Mouse (Mus musculus): Measurements from ENCODE around the gene Rpn2. TPM values are rescaled to one million over a fixed set of nuclear protein-coding genes. Genes with fewer than 3 reads are reported as not detected.

The Rpn2 gene
- total and polyA plus RNA-seq, 2 experiments = 118 to 155 TPM

GRCm38 (mm10) chr2:157261930-157262329 lies 16.9 kb upstream of the Rpn2 start:
- Histone ChIP-seq H3K27me3 (ENCODE audit: control insufficient read depth, insufficient read depth, low read length) (no peaks in the 10 kb centered on the region), H3K79me2 (ENCODE audit: control insufficient read depth, insufficient read depth, low read length) (no peaks in the 10 kb centered on the region), H3K4me1 (ENCODE audit: control insufficient read depth, insufficient read depth, low read length) (no peaks in the 10 kb centered on the region), H3K4me3 (ENCODE audit: insufficient read depth, low read depth, low read length) (no peak overlapping the region), H3K9ac (ENCODE audit: low read depth, low read length) (no peak overlapping the region), H3K27ac (replicated peaks; ENCODE audit: insufficient read depth, low read depth, low read length) (no peak overlapping the region), H3K36me3 (ENCODE audit: control insufficient read depth, insufficient read depth, low read length) (no peaks in the 10 kb centered on the region)
- TF ChIP-seq POLR2A (IDR thresholded peaks at IDR 0.05; ENCODE audit: extremely low read depth, insufficient read depth, low read length) (no peak), CTCF (IDR thresholded peaks at IDR 0.05; ENCODE audit: low read depth, low read length) (no peak)
- 86% methylated on average over 5 of the region's 5 CpGs for WGBS
- no peak for DNase-seq (ENCODE audit: extremely low read depth, low read depth, low spot score)

- H3K79me2 ChIP-seq (ENCODE audit: control insufficient read depth, insufficient read depth, low read length) = no peaks in the 10 kb centered on the region
- no peak for DNase-seq (ENCODE audit: extremely low read depth, low read depth, low spot score)
- no peaks in the 10 kb centered on the region for H3K4me1 ChIP-seq (ENCODE audit: control insufficient read depth, insufficient read depth, low read length)
- no peak overlapping the region for H3K9ac ChIP-seq (ENCODE audit: low read depth, low read length)
- H3K36me3 ChIP-seq (ENCODE audit: control insufficient read depth, insufficient read depth, low read length) = no peaks in the 10 kb centered on the region
- no peak overlapping the region for H3K27ac ChIP-seq (replicated peaks; ENCODE audit: insufficient read depth, low read depth, low read length)
- no peak overlapping the region for H3K4me3 ChIP-seq (ENCODE audit: insufficient read depth, low read depth, low read length)
- WGBS = 78% methylated on average over 9 of the region's 9 CpGs
- no peaks in the 10 kb centered on the region for H3K27me3 ChIP-seq (ENCODE audit: control insufficient read depth, insufficient read depth, low read length)
- no peak for TF ChIP-seq CTCF (IDR thresholded peaks at IDR 0.05; ENCODE audit: low read depth, low read length)
- TF ChIP-seq POLR2A (IDR thresholded peaks at IDR 0.05; ENCODE audit: extremely low read depth, insufficient read depth, low read length) = no peak
These were observed 16.3 kb upstream of the Rpn2 start for GRCm38 (mm10) chr2:157262506-157262905.

- no peak for DNase-seq (ENCODE audit: extremely low read depth, low read depth, low spot score)
- no peak overlapping the region for H3K27ac ChIP-seq (replicated peaks; ENCODE audit: insufficient read depth, low read depth, low read length)
- H3K9ac ChIP-seq (ENCODE audit: low read depth, low read length) = no peak overlapping the region
- H3K4me1 ChIP-seq (ENCODE audit: control insufficient read depth, insufficient read depth, low read length) = no peaks in the 10 kb centered on the region
- H3K4me3 ChIP-seq (ENCODE audit: insufficient read depth, low read depth, low read length) = no peak overlapping the region
- WGBS = 89% methylated on average over 1 of the region's 1 CpGs
- TF ChIP-seq POLR2A (IDR thresholded peaks at IDR 0.05; ENCODE audit: extremely low read depth, insufficient read depth, low read length) = no peak
- TF ChIP-seq CTCF (IDR thresholded peaks at IDR 0.05; ENCODE audit: low read depth, low read length) = no peak
- no peaks in the 10 kb centered on the region for H3K27me3 ChIP-seq (ENCODE audit: control insufficient read depth, insufficient read depth, low read length)
- H3K79me2 ChIP-seq (ENCODE audit: control insufficient read depth, insufficient read depth, low read length) = no peaks in the 10 kb centered on the region
- H3K36me3 ChIP-seq (ENCODE audit: control insufficient read depth, insufficient read depth, low read length) = no peaks in the 10 kb centered on the region
These were observed 15.7 kb upstream of the Rpn2 start for GRCm38 (mm10) chr2:157263101-157263500.

- no peak for DNase-seq (ENCODE audit: extremely low read depth, low read depth, low spot score)
- TF ChIP-seq CTCF (IDR thresholded peaks at IDR 0.05; ENCODE audit: low read depth, low read length) (no peak), POLR2A (IDR thresholded peaks at IDR 0.05; ENCODE audit: extremely low read depth, insufficient read depth, low read length) (no peak)
- H3K4me3 ChIP-seq (ENCODE audit: insufficient read depth, low read depth, low read length) = no peak overlapping the region
These were observed 15.0 kb upstream of the Rpn2 start for GRCm38 (mm10) chr2:157263832-157264231.

GRCm38 (mm10) chr2:157279416-157279800 lies 591 bp downstream of the Rpn2 start, which contains the start of gene Mroh8:
TSS of gene Mroh8 (minus strand) at chr2:157279549.
- H3K79me2 ChIP-seq (ENCODE audit: control insufficient read depth, insufficient read depth, low read length) = peaks cover 23% of the 10 kb centered on the region; the same call in 1 of the 2 replicates
- peak within 1 kb of the TSS; percentile 99 for H3K9ac ChIP-seq (ENCODE audit: low read depth, low read length)
- WGBS = 1% methylated on average over 32 of the region's 32 CpGs
- no peak for TF ChIP-seq CTCF (IDR thresholded peaks at IDR 0.05; ENCODE audit: low read depth, low read length)
- no peak for TF ChIP-seq POLR2A (IDR thresholded peaks at IDR 0.05; ENCODE audit: extremely low read depth, insufficient read depth, low read length)
- peak within 1 kb of the TSS; percentile 92 for H3K4me3 ChIP-seq (ENCODE audit: insufficient read depth, low read depth, low read length)
- H3K4me1 ChIP-seq (ENCODE audit: control insufficient read depth, insufficient read depth, low read length) = peaks cover 4% of the 10 kb centered on the region
- H3K27me3 ChIP-seq (ENCODE audit: control insufficient read depth, insufficient read depth, low read length) = no peaks in the 10 kb centered on the region
- DNase-seq (ENCODE audit: extremely low read depth, low read depth, low spot score) = peak; percentile 55
- H3K36me3 ChIP-seq (ENCODE audit: control insufficient read depth, insufficient read depth, low read length) = peaks cover 8% of the 10 kb centered on the region; the same call in 1 of the 2 replicates
- H3K27ac ChIP-seq (replicated peaks; ENCODE audit: insufficient read depth, low read depth, low read length) = peak within 1 kb of the TSS; percentile 94

More at GRCm38 (mm10) chr2:157263832-157264231, 15.0 kb upstream of the Rpn2 start:
- no peaks in the 10 kb centered on the region for H3K4me1 ChIP-seq (ENCODE audit: control insufficient read depth, insufficient read depth, low read length)
- WGBS = 69% methylated on average over 6 of the region's 6 CpGs
- no peak overlapping the region for H3K9ac ChIP-seq (ENCODE audit: low read depth, low read length)
- H3K36me3 ChIP-seq (ENCODE audit: control insufficient read depth, insufficient read depth, low read length) = no peaks in the 10 kb centered on the region
- H3K27ac ChIP-seq (replicated peaks; ENCODE audit: insufficient read depth, low read depth, low read length) = no peak overlapping the region
- no peaks in the 10 kb centered on the region for H3K79me2 ChIP-seq (ENCODE audit: control insufficient read depth, insufficient read depth, low read length)
- H3K27me3 ChIP-seq (ENCODE audit: control insufficient read depth, insufficient read depth, low read length) = no peaks in the 10 kb centered on the region

GRCm38 (mm10) chr2:157283321-157283720 lies 4.5 kb downstream of the Rpn2 start:
- WGBS = 92% methylated on average over 6 of the region's 6 CpGs
- H3K27ac ChIP-seq (replicated peaks; ENCODE audit: insufficient read depth, low read depth, low read length) = no peak overlapping the region
- H3K9ac ChIP-seq (ENCODE audit: low read depth, low read length) = no peak overlapping the region
- H3K36me3 ChIP-seq (ENCODE audit: control insufficient read depth, insufficient read depth, low read length) = peaks cover 22% of the 10 kb centered on the region
- DNase-seq (ENCODE audit: extremely low read depth, low read depth, low spot score) = no peak
- peaks cover 25% of the 10 kb centered on the region; the same call in 1 of the 2 replicates for H3K79me2 ChIP-seq (ENCODE audit: control insufficient read depth, insufficient read depth, low read length)
- no peaks in the 10 kb centered on the region for H3K27me3 ChIP-seq (ENCODE audit: control insufficient read depth, insufficient read depth, low read length)
- peaks cover 4% of the 10 kb centered on the region for H3K4me1 ChIP-seq (ENCODE audit: control insufficient read depth, insufficient read depth, low read length)
- TF ChIP-seq POLR2A (IDR thresholded peaks at IDR 0.05; ENCODE audit: extremely low read depth, insufficient read depth, low read length) = no peak
- TF ChIP-seq CTCF (IDR thresholded peaks at IDR 0.05; ENCODE audit: low read depth, low read length) = no peak
- H3K4me3 ChIP-seq (ENCODE audit: insufficient read depth, low read depth, low read length) = no peak overlapping the region
